Mouse (Mus musculus): ENCODE results near the gene Tgfbr1. TPM values are rescaled to one million over a fixed set of nuclear protein-coding genes. Genes with fewer than 3 reads are reported as not detected.
A peak's percentile ranks its signal among the peaks of the same experiment; 100 is the strongest.

The Tgfbr1 gene
- 10 to 100 TPM; 12.6 to 14.0 (median 13.2) TPM for total RNA-seq (2022)

- peak; percentile 97 for DNase-seq (ENCODE audit: low spot score)
Measured at GRCm38 (mm10) chr4:47352803-47353388, at the start of gene Tgfbr1. Tgfbr1 (plus strand) TSS chr4:47353222.

GRCm38 (mm10) chr4:47303340-47303998, 49.6 kb upstream of the Tgfbr1 start:
- no peak for DNase-seq (ENCODE audit: low spot score)

- no peak for DNase-seq (ENCODE audit: low spot score)
Measured at GRCm38 (mm10) chr4:47309886-47310625, 43.0 kb upstream of the Tgfbr1 start.

- DNase-seq (ENCODE audit: low spot score): peak; percentile 72
Measured at GRCm38 (mm10) chr4:47310812-47311211, 42.2 kb upstream of the Tgfbr1 start.

GRCm38 (mm10) chr4:47311467-47311866, 41.6 kb upstream of the Tgfbr1 start:
- DNase-seq (ENCODE audit: low spot score): no peak

GRCm38 (mm10) chr4:47311929-47312328, 41.1 kb upstream of the Tgfbr1 start:
- DNase-seq (ENCODE audit: low spot score): no peak

- DNase-seq (ENCODE audit: low spot score): no peak
Measured at GRCm38 (mm10) chr4:47312676-47313075, 40.3 kb upstream of the Tgfbr1 start.

GRCm38 (mm10) chr4:47313710-47314410, 39.2 kb upstream of the Tgfbr1 start:
- no peak for DNase-seq (ENCODE audit: low spot score)

- no peak for DNase-seq (ENCODE audit: low spot score)
Measured at GRCm38 (mm10) chr4:47315458-47315857, 37.6 kb upstream of the Tgfbr1 start.

GRCm38 (mm10) chr4:47316432-47316831, 36.6 kb upstream of the Tgfbr1 start:
- no peak for DNase-seq (ENCODE audit: low spot score)

- DNase-seq (ENCODE audit: low spot score): no peak
Measured at GRCm38 (mm10) chr4:47319561-47320321, 33.3 kb upstream of the Tgfbr1 start.

GRCm38 (mm10) chr4:47322315-47322714, 30.7 kb upstream of the Tgfbr1 start:
- DNase-seq (ENCODE audit: low spot score): no peak

- DNase-seq (ENCODE audit: low spot score): no peak
Measured at GRCm38 (mm10) chr4:47324206-47324605, 28.8 kb upstream of the Tgfbr1 start.

GRCm38 (mm10) chr4:47327782-47328181, 25.2 kb upstream of the Tgfbr1 start:
- no peak for DNase-seq (ENCODE audit: low spot score)

- no peak for DNase-seq (ENCODE audit: low spot score)
Measured at GRCm38 (mm10) chr4:47329285-47329684, 23.7 kb upstream of the Tgfbr1 start.

GRCm38 (mm10) chr4:47330378-47331052, 22.5 kb upstream of the Tgfbr1 start:
- DNase-seq (ENCODE audit: low spot score): no peak

- DNase-seq (ENCODE audit: low spot score): no peak
Measured at GRCm38 (mm10) chr4:47332812-47333343, 20.1 kb upstream of the Tgfbr1 start.

- no peak for DNase-seq (ENCODE audit: low spot score)
Measured at GRCm38 (mm10) chr4:47333541-47333940, 19.5 kb upstream of the Tgfbr1 start.

GRCm38 (mm10) chr4:47336941-47337600, 16.0 kb upstream of the Tgfbr1 start:
- DNase-seq (ENCODE audit: low spot score): no peak

GRCm38 (mm10) chr4:47342632-47343031, 10.4 kb upstream of the Tgfbr1 start:
- no peak for DNase-seq (ENCODE audit: low spot score)
